Mouse (Mus musculus) C2C12 (cell line): ENCODE data around the gene Robo1. TPM values are rescaled to one million over a fixed set of nuclear protein-coding genes. Genes with fewer than 3 reads are reported as not detected.

Experiments used
- H3K27me3 ChIP-seq: one replicate; pipeline ENCODE4 v1.6.1; 2011; ENCODE audit not compliant: control insufficient read depth, insufficient read depth, insufficient read length
- H3K36me3 ChIP-seq: one replicate; pipeline ENCODE4 v1.6.1; 2011; ENCODE audit not compliant: control insufficient read depth, insufficient read depth
- H3K4me3 ChIP-seq: one replicate; pipeline ENCODE4 v1.5.1; 2011; ENCODE audit warnings: mild to moderate bottlenecking, control low read depth; ENCODE audit not compliant: poor library complexity, insufficient read depth, severe bottlenecking
- H3K79me2 ChIP-seq: one replicate; pipeline ENCODE4 v1.6.1; 2011; ENCODE audit not compliant: control insufficient read depth, insufficient read depth
- H3K79me3 ChIP-seq: one replicate; pipeline ENCODE4 v1.6.1; 2011; ENCODE audit warnings: low read depth, control low read depth
- H3ac ChIP-seq: one replicate; pipeline ENCODE3; 2011; ENCODE audit warnings: low read depth; ENCODE audit not compliant: control insufficient read depth, insufficient read length
- CEBPB ChIP-seq: IDR thresholded peaks from one replicate; pipeline ENCODE4 v1.6.1; 2011; ENCODE audit warnings: low read depth, mild to moderate bottlenecking, control low read depth, moderate library complexity
- CTCF ChIP-seq: IDR thresholded peaks from one replicate; pipeline ENCODE4 v1.5.1; 2011; ENCODE audit not compliant: control insufficient read depth, insufficient read depth, insufficient read length
- FOSL1 ChIP-seq: IDR thresholded peaks from one replicate; pipeline ENCODE4 v1.8.0; 2011; ENCODE audit warnings: mild to moderate bottlenecking, low read length; ENCODE audit not compliant: poor library complexity, insufficient read depth, severe bottlenecking
- MAX ChIP-seq: IDR thresholded peaks from one replicate; pipeline ENCODE4 v1.6.1; 2011; ENCODE audit warnings: mild to moderate bottlenecking, control low read depth
- MYOD1 ChIP-seq: IDR thresholded peaks from one replicate; pipeline ENCODE4 v1.6.1; 2011; ENCODE audit warnings: low read depth; ENCODE audit not compliant: control insufficient read depth, insufficient read length
- MYOG ChIP-seq: IDR thresholded peaks from one replicate; pipeline ENCODE4 v1.6.1; 2011; ENCODE audit not compliant: control insufficient read depth, insufficient read length; ENCODE audit errors: extremely low read depth
- USF1 ChIP-seq: IDR thresholded peaks from one replicate; pipeline ENCODE4 v1.6.1; 2011; ENCODE audit warnings: low read depth, mild to moderate bottlenecking, control low read depth, moderate library complexity
- polyA plus RNA-seq: library from polyadenylated mRNA; unstranded; fragments of >200 nt; fragmentation: generic; extraction: Trizol; gene quantifications from one replicate; pipeline ENCODE4 v1.2.1, GENCODE M21; 2012; ENCODE audit warnings: missing spikeins

The Robo1 gene
- polyA plus RNA-seq, 1 experiment, result 6.5 TPM

DNA sequence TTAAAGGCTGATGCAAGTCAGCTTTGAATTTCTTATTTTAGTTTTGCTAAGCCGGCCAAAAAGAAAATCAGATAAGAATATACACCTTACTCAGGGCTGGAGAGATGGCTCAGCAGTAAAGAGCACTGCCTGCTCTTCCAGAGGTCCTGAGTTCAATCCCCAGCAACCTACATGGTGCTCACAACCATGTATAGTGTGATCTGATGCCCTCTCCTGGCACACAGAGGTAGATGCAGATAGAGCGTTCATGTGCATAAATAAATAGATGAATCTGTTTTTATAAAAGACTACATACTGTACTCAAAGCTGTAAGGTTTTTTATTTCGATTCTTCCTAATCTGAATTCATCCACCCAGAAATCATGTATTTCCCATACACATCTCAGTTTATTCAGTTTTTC is 655.7 kb downstream of the Robo1 start:
- no peaks in the 10 kb centered on the region for H3K27me3 ChIP-seq
- no peaks in the 10 kb centered on the region for H3K79me3 ChIP-seq
- no peak overlapping the region for H3ac ChIP-seq
- H3K4me3 ChIP-seq, result no peak overlapping the region
- TF ChIP-seq CTCF, result no peak
- no peak for TF ChIP-seq FOSL1
- TF ChIP-seq MAX, result no peak
- no peak for TF ChIP-seq CEBPB
- TF ChIP-seq MYOG, result no peak
- no peak for TF ChIP-seq USF1
- no peak for TF ChIP-seq MYOD1
- no peaks in the 10 kb centered on the region for H3K36me3 ChIP-seq
- H3K79me2 ChIP-seq, result no peaks in the 10 kb centered on the region

DNA sequence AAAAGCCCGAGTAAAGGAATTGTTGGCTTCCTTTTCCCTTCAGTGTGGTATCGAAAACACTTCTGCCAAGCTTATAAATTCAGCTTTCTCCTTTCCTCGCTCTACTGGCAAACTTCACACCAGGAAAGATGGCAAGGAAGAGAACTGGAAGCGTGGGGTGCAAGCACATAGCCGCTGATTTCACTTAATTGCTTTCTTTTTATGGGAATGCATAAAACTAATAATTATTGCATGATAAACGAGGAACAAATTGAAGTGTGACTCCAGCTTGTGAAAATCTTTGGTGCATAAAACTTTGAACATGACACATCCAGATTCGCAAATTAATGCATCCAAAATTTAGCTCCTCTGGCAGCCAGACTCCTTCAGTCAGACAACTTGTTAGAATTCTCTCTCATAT is 659.4 kb downstream of the Robo1 start:
- H3K79me3 ChIP-seq, result no peaks in the 10 kb centered on the region
- TF ChIP-seq FOSL1 (no peak), MYOG (no peak), CTCF (no peak), MAX (no peak), MYOD1 (no peak), USF1 (no peak), CEBPB (no peak)
- H3K36me3 ChIP-seq, result no peaks in the 10 kb centered on the region
- H3K79me2 ChIP-seq, result no peaks in the 10 kb centered on the region
- no peak overlapping the region for H3ac ChIP-seq
- H3K4me3 ChIP-seq, result no peak overlapping the region
- no peaks in the 10 kb centered on the region for H3K27me3 ChIP-seq

DNA sequence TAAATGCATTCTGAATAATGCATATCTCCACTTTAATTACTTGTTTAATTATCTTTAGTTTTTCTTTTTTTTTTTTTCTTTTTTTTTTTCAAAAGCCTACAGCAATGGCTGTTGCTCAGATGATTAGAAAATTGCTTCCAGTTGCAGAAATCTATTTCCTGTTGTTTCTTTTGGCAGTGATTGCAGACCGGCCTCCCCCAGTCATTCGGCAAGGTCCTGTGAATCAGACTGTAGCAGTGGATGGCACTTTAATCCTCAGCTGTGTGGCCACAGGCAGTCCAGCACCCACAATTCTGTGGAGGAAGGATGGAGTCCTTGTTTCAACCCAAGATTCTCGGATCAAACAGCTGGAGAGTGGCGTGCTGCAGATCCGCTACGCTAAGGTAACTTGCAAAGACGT is 661.9 kb downstream of the Robo1 start:
- H3K27me3 ChIP-seq, result no peaks in the 10 kb centered on the region
- no peaks in the 10 kb centered on the region for H3K36me3 ChIP-seq
- H3ac ChIP-seq, result no peak overlapping the region
- TF ChIP-seq USF1 (no peak), MYOD1 (no peak), MYOG (no peak), FOSL1 (no peak), MAX (no peak), CEBPB (no peak), CTCF (no peak)
- H3K79me3 ChIP-seq, result no peaks in the 10 kb centered on the region
- H3K79me2 ChIP-seq, result no peaks in the 10 kb centered on the region
- no peak overlapping the region for H3K4me3 ChIP-seq

DNA sequence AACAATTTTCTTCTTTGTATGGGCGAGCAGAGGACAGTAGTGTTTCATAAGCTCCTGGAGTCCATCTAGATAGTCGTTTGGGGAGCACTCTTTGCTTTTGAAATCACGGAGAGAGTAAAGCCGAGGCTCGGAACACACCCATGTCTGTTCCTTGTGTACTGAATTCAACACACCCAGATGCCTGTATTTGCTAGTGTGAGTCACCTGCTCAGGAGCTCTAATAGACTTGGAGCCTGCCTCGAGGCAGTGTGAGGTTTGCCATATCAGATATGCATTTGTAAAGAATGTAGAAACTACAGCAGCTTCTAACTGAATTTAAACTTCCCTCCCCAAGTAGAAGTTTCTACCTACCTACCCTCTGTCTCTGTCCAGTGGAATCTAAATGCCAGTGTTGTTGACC is 665.6 kb downstream of the Robo1 start:
- H3K27me3 ChIP-seq, result no peaks in the 10 kb centered on the region
- H3K4me3 ChIP-seq, result no peak overlapping the region
- H3K79me3 ChIP-seq, result no peaks in the 10 kb centered on the region
- no peak overlapping the region for H3ac ChIP-seq
- no peaks in the 10 kb centered on the region for H3K79me2 ChIP-seq
- no peaks in the 10 kb centered on the region for H3K36me3 ChIP-seq
- no peak for TF ChIP-seq USF1
- no peak for TF ChIP-seq MYOG
- TF ChIP-seq MYOD1, result no peak
- TF ChIP-seq CEBPB, result no peak
- no peak for TF ChIP-seq FOSL1
- no peak for TF ChIP-seq MAX
- no peak for TF ChIP-seq CTCF

DNA sequence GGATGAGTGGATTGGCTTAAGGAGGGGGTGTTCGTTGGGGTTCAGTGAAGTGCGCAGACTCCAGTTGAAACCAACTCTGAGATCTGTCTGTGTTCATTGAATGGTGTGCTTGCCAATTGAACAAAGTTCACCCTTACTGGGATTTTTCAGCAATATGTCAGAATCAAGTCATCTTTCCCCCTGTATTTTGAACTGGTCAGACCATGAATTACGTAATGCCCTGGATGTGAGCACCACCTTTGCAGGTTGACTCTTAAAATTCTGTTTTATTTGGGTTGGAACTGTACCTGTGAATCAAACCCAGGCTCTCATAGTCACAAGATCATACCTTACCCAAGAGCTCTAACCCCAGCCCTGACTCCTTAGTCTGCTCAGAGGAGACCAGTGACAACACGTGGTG is 666.6 kb downstream of the Robo1 start:
- Histone ChIP-seq H3K79me2 (no peaks in the 10 kb centered on the region), H3K27me3 (no peaks in the 10 kb centered on the region), H3K4me3 (no peak overlapping the region), H3K79me3 (no peaks in the 10 kb centered on the region), H3ac (no peak overlapping the region), H3K36me3 (no peaks in the 10 kb centered on the region)
- TF ChIP-seq MYOG, result no peak
- TF ChIP-seq CEBPB, result no peak
- no peak for TF ChIP-seq MYOD1
- no peak for TF ChIP-seq USF1
- TF ChIP-seq FOSL1, result no peak
- TF ChIP-seq MAX, result no peak
- no peak for TF ChIP-seq CTCF

DNA sequence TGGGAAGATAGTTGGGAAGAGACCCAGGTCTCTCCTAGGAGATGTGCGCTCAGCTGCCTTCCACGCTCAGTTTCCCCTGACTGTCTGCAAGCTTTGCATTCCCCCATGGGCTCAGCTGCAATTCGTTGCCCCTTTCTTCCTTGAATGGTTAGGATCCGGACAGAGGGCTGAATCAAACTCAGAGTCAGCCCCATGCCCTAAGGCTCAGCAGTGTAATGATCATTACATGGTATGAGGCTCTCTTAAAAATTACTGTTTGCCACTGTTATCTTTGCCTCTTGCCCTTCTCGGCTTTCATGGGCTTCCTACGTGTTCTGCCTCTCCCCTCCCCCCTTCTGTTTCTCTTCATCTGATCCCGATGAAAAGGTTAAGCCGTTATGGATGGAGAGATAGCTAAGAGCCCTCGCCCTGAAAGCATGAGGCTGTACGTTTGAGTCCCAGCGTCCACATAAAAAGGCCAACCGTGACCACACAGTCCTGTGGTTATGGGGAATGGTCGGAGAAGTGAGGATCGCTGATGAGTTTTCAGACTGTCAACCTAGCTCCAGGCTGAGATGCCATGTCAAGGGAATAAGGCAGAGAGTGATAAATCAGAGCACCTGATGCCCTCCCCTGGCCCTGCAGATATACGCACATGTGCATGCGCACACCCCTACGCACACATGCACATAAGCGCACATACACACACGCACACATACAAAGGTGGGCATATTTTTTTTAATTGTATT is 668.9 kb downstream of the Robo1 start:
- H3K79me3 ChIP-seq, result no peaks in the 10 kb centered on the region
- no peak overlapping the region for H3ac ChIP-seq
- H3K4me3 ChIP-seq, result no peak overlapping the region
- no peaks in the 10 kb centered on the region for H3K27me3 ChIP-seq
- no peaks in the 10 kb centered on the region for H3K79me2 ChIP-seq
- H3K36me3 ChIP-seq, result no peaks in the 10 kb centered on the region
- TF ChIP-seq FOSL1, result no peak
- no peak for TF ChIP-seq MYOD1
- no peak for TF ChIP-seq CEBPB
- no peak for TF ChIP-seq MYOG
- no peak for TF ChIP-seq MAX
- TF ChIP-seq USF1, result no peak
- no peak for TF ChIP-seq CTCF
